Mouse (Mus musculus): ENCODE data around the gene Nat9.

Gene Nat9

GRCm38 (mm10) chr11:115176399-115177190 lies 11.1 kb downstream of the Nat9 start:
- no peak for DNase-seq (ENCODE audit: low spot score)

GRCm38 (mm10) chr11:115173549-115174339 lies 13.9 kb downstream of the Nat9 start:
- DNase-seq (ENCODE audit: low spot score), result no peak

- DNase-seq (ENCODE audit: low spot score), result no peak
These were observed 14.8 kb downstream of the Nat9 start for GRCm38 (mm10) chr11:115172825-115173287.

GRCm38 (mm10) chr11:115171125-115171524 lies 16.5 kb downstream of the Nat9 start:
- DNase-seq (ENCODE audit: low spot score), result no peak

- no peak for DNase-seq (ENCODE audit: low spot score)
These were observed 18.2 kb downstream of the Nat9 start for GRCm38 (mm10) chr11:115169430-115169829.

GRCm38 (mm10) chr11:115167631-115168249 lies 19.9 kb downstream of the Nat9 start:
- DNase-seq (ENCODE audit: low spot score), result no peak

- DNase-seq (ENCODE audit: low spot score), result no peak
These were observed 20.9 kb downstream of the Nat9 start for GRCm38 (mm10) chr11:115166776-115167175.

GRCm38 (mm10) chr11:115164976-115165374 lies 22.7 kb downstream of the Nat9 start:
- no peak for DNase-seq (ENCODE audit: low spot score)

DNA sequence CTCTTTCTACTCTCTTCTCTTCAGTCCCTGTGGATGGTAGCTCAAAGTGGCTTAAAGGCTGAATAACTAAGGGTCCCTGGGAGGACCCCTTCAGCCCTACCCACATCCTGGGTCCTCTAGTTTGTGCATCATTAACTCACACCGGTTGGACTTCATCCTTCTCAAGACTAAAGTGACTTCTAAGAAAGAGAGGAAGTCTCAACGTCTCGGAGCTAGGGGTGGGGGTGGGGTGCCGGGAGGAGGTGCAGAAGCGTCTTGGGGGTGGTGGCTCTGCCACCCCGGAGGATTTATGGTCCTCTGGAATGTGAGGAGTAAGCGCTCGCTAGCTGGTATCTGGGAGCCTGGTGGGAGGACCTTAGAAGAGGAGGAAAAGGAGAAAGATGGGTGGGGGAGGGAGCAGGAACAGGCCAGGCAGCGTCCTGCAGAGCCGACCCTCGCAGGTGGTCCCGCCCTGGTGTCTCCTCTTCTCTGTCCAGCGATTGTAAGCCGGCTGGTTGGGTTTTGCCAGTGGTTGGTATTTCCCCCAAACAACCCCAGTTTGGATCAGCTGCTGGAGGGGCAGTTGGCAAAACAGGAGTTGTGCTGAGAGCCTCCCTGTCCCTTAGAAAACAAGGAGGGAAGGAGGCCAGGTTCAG lies 23.2 kb downstream of the Nat9 start:
- DNase-seq (ENCODE audit: low spot score), result no peak

- DNase-seq (ENCODE audit: low spot score), result no peak
These were observed 24.0 kb downstream of the Nat9 start for GRCm38 (mm10) chr11:115163568-115164150.

- DNase-seq (ENCODE audit: low spot score), result peak; percentile 93
These were observed 24.7 kb downstream of the Nat9 start, which contains the start of gene Slc9a3r1 for GRCm38 (mm10) chr11:115162832-115163480. TSS of gene Slc9a3r1 (plus strand) at chr11:115163341.

DNA sequence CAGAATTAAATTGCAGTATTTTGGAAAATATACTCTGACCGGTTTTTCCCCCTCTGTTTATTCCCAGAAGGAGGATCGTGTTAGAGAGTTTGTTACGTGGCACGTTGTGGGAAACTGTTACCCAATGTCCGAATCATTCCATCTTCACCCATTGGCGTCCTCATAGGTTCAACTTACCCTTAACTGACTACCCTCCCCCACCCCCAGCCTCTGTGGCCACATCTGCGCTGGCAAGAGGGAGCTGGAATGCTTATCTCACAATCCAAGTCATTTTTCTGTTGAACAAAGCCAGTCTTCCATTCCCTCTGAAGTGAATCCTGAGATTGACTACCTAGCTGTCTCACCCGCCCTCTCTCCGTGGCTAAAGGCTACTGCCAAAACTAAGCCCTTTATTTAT lies 25.5 kb downstream of the Nat9 start:
- DNase-seq (ENCODE audit: low spot score), result no peak

GRCm38 (mm10) chr11:115161578-115162204 lies 26.0 kb downstream of the Nat9 start:
- no peak for DNase-seq (ENCODE audit: low spot score)

- DNase-seq (ENCODE audit: low spot score), result no peak
These were observed 26.6 kb downstream of the Nat9 start for GRCm38 (mm10) chr11:115160883-115161577.

GRCm38 (mm10) chr11:115160016-115160797 lies 27.5 kb downstream of the Nat9 start:
- DNase-seq (ENCODE audit: low spot score), result no peak

DNA sequence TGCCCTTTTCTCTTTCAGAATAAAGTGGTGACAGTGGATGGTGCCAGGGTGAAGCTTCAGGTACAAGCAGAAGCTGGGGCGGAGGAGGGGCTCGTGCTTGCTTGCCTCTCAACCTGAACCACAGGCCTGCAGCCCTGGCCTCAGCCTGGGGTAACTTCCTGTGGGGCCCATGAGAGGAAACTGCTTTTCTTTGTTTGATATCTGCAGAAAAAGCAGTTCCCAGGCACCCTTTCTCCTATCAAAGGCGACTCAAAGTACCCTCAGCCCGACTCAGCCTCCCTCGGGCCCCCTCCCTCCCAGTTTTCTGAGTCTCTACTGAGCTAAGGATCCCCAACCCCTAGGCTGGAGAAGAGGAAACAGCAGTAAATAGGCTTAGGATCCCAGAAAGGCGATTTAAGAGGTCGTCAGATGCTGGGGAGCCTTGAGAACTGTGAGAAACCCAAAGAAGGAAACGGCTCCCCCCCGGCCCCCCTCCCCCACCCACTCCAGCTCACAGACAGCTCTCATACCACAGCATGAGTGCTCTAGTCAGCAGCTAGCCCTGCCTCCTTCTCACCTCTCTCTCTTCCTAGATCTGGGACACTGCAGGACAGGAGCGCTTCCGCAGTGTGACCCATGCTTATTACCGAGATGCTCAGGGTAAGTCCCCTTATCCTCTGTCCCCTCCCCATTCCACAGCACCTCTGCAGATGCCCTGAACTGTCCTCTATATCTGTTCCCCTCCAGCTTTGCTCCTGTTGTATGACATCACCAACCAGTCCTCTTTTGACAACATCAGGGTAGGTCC lies 29.5 kb downstream of the Nat9 start:
- no peak for DNase-seq (ENCODE audit: low spot score)

DNA sequence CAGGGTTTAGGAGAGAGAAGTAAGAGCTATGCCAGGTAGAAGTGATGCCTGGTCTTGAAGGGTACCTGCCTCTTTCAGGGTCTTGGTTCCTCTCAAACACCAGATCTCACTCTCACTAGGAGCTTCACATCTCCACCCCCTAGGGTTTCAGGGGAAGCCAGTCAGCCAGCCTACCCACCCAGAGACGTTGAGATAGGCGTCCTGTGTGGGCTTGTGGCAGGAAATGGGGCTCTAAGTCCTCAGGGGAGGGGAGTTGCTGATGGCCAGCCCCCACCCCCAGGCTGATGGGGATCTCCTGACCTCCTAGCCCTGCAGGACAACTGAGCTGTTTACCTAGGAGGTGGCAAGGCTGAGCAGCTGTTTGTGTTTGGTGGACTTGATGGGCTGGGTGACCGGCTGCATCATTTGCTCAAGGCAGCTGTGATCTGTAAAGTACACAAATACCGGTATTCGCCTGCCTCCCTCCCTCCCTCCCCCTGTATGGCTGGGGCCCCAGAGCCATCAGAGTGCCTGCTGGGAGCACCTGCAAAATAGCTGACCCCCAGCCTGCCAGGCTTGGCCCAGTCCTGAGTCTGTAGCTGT lies 32.5 kb downstream of the Nat9 start:
- no peak for DNase-seq (ENCODE audit: low spot score)

GRCm38 (mm10) chr11:115153699-115154292 lies 33.9 kb downstream of the Nat9 start:
- no peak for DNase-seq (ENCODE audit: low spot score)

All from urinary bladder, postnatal 10 days (tissue).